Mouse (Mus musculus) heart, postnatal 10 days (tissue): ENCODE measurements around the gene Xrcc6. TPM values are rescaled to one million over a fixed set of nuclear protein-coding genes. Genes with fewer than 3 reads are reported as not detected.
A peak's percentile ranks its signal among the peaks of the same experiment; 100 is the strongest.
"Not testable (repeated sequence)": the region's sequence is repeated elsewhere in the genome, so short reads cannot be mapped to it uniquely, and the experiment has no call there.

Experiments used
- DNase-seq, 2 experiments: peaks; one replicate each; pipeline ENCODE4 v3.0.0; 2021
- intact Hi-C: fragments of 180-260 bp; cut with DNase I; formaldehyde crosslinking; loops from one replicate; pipeline ENCODE4 v1.15.1; 2025
- total RNA-seq, 2 experiments: library from RNA; stranded (reverse); gene quantifications; 2 replicates each; pipeline ENCODE4 v1.2.3; 2021

Gene Xrcc6
- total RNA-seq, 2 experiments from 2014 or later = 22.6 to 29.3 TPM

DNA sequence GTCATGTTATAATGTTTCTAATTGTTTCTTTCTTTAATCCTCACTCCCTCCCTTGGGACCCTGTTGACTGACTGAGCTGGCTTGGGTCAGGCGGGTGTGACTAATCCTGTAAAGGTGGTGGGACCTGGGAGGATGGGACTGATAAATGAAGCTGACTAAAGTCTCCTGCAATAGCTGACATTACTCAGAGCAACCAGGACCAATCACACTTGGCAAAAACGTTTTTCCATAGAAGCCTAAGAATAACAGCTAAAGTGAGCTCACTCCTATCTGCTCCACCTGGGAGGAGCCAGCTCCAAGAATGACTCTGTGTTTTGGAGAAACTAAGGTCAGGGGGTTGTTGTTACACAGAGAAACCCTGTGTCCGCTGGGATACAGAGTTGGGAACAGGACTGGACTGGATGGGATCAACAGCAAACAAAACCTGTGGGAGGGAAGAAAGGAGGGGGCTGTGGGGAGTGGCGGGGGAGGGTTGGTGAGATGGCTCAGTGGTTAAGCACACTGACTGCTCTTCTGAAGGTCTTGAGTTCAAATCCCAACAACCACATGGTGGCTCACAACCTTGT is 22.6 kb upstream of the Xrcc6 start:
- no peak for DNase-seq
- intact Hi-C loops = no loop called here

DNA sequence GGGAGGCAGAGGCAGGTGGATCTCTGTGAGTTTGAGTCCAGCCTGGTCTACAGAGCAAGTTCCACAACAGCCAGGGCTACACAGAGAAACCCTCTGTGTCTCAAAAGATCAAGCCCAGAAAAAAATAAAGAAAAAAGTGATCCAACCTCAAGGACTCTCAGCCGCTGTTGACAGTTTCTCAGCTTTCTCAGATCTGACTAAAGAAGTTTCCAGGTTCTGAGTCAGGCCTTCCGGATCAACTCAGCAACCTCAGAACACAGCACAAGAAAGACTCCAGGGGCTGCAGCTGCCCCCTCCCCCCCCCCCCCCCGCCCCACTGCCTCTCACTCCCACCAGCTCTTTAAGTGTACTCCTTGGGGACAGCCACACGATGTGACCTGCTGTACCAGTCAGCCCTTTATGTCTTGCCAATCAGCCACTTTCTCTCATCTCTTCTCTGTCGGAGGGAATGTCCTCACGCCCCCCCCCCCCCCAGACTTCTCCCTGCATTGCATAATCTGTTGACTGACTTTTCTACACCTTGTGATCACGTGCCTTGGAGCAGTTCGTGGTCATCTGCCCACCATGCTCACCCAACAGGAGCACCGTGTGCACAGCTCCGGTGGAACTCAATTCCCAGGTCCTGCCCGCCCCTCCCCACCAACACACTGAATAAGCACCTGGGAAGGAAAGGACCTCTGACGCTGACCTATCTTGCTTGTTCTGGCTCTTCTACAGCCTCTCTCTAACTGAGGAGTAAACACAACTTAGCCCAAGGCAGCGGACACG is 21.4 kb upstream of the Xrcc6 start:
- intact Hi-C loops = no loop called here
- no peak for DNase-seq

GRCm38 (mm10) chr15:81967821-81968220 is 19.8 kb upstream of the Xrcc6 start:
- intact Hi-C loops = no loop called here
- no peak for DNase-seq

- intact Hi-C loops = no loop called here
- no peak for DNase-seq
Measured at GRCm38 (mm10) chr15:81968447-81968846, 19.2 kb upstream of the Xrcc6 start.

GRCm38 (mm10) chr15:81969173-81969572 is 18.5 kb upstream of the Xrcc6 start:
- intact Hi-C loops = no loop called here
- DNase-seq = peak in 1 of 2 experiments; percentile 27

DNA sequence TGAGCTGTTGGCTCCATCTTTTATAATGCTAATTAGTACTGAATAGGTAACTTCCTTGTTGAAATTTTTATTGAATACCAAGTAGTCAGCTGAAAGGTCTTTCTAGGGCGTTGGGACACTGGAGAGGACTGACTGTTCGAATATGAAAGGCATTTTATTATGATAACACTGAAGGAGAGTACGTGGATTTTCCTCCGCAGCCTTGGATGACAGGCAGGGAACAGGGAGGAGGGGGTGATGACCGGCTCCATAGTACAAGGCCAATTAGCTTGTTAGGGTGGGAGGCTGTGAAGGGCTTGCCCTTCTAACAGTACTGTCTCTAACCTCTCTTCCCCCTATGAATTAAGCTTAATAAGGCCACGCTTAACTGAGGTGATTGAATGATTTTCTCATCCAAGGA is 18.0 kb upstream of the Xrcc6 start:
- DNase-seq, intact Hi-C loops: not testable (repeated sequence)

DNA sequence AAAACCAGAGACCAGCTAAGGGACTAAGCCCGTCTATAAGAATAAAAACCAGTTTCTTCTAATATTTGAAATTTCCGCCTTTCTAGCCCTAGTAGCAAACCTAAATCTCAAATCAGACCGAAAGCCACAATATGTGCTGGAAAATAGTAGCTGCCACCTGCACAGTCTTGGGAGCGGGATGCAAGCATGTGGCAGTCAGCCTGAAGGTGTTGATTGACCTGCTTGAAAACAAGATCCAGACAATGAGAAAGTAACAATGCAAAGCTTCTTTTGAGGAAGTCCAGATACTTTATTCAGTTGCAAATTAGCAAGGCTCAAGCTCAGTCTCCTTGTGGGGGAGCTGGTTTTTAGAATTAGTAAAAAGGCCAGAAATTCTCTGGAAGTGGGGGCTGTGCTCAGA is 17.1 kb upstream of the Xrcc6 start:
- DNase-seq, intact Hi-C loops: not testable (repeated sequence)

DNA sequence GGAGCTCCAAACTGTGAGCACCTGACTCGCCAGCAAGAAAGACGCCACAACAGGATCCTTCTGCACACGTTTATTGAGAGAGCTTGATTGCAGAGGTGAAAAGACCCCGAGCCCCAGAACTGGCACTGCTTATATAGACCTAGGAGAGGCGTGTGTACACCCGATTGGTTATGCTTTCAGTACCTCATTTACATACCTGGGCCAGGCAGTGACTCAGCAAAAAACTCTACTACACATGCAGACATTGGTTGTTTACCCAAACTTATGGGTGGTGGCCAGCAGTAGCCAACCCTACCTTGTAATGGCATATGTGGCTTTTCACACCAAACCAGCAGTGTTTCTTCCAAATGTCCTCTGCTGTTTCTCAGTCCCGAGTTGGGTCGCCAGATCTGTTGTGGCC is 12.5 kb upstream of the Xrcc6 start:
- intact Hi-C loops, DNase-seq: not testable (repeated sequence)

- intact Hi-C loops = no loop called here
- DNase-seq = no peak
Measured at GRCm38 (mm10) chr15:81980321-81980720, 7.3 kb upstream of the Xrcc6 start, which contains the start of gene 1700029P11Rik. Gene 1700029P11Rik, plus strand, starts transcription at chr15:81980540.

- no peak for DNase-seq
- intact Hi-C loops = no loop called here
Measured at GRCm38 (mm10) chr15:81982173-81982572, 5.5 kb upstream of the Xrcc6 start.

DNA sequence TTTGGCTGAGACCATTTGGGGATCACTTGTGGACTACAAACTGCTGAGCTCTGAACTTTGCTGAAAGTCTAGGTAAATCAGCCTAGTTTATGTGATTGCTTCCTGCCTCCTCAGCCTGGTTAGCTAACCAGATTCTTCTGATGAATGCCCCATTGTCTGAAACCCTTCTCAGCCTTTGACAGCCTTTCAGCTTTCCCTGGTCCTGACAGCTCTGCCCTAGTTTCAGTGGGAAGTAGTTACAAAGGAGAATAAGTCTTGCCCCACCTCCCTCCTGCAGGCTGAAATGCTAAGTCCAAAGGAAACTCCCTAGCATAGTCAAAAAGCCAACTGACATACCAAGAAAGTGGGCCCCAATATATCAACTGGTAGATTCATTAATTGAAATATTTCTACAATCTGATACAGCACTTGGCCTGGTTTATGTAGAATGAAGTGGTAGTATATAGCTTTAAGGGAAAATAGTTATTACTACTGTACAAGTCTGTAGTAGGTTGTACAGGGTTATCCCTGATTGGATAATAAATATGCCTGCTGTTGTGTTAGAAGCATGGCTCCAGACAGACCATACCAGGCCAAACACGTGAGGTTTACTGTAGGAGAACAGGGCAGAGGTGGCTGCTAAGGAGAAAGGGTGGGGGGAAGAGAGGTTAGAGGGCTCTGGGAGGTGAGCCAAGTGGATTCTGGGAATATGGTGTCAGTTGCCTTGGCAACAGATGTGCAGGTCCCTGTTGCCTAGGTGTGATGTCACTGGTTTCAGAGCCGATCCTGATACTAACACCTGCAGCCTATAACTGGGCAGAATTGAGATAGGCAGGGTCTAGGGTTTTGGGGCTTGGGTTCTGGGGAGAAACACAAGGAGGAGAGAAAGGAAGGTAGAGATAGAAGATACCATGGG is 2.1 kb upstream of the Xrcc6 start:
- DNase-seq = no peak
- intact Hi-C loops = loop anchor here (5.0 kb wide), 1 partner anchor 153 kb away; no protein-coding TSS in a partner anchor

DNA sequence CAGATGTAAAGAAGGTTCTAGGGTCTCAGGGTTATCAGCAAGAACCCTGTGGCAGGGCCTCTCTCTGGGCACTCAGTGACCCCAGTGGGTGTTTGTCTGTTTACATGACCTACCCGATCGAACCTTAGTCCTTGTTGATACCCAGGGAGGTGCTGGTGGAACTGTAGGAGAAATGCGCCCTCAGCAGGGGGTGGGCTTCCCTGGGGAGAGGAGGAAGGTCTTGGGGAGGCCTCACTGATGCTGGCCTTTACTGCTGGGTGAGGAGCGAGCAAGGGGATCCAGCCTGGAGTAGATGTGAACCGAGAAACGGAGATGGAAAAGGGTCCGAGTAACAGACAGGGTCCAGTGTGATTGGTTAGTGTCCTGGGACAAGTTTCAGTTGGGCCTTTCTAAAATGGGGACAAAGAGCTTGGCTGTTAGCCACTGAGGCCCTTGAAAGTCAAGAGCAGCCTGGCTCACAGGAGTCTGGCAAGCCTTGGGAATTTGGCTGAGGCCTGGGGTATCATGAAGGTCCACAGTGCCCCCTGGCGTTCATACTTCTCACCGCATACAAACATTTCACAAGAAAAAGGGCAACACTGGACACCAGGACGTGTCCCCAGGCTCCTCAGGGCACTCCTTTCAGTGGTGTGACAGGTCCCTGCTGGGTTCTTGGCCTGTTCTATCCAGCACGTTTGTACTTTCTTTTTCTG is 1.9 kb downstream of the Xrcc6 start:
- intact Hi-C loops = loop anchor here (1.0 to 10.0 kb wide), 4 partner anchors 29 to 175 kb away; partner anchors contain the start of gene Pmm1
- DNase-seq = peak; percentile 93 to 96

DNA sequence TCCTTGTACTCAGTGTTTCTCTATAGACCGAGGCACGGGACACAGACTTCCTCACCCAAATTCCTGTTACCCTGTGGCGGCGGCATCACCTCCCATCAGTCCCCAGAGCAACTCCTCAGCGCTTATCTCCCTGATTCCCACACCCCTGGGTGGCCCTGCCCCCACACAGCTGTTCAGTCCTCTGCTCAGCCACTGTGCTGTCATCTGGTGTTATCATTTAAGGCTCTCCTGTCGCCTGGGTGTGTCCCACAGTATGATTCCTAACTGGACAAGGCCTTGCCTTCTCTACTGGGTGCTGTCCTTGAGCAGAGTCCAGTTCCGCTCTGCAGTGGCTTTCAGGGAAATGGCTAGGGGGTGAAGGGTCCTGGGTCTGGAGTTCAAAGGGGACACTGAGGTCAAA is 2.9 kb downstream of the Xrcc6 start:
- DNase-seq = peak in 1 of 2 experiments; percentile 28
- intact Hi-C loops = loop anchor here (10.0 kb wide), 1 partner anchor 176 kb away; no protein-coding TSS in a partner anchor

- no peak for DNase-seq
- intact Hi-C loops = loop anchor here (10.0 kb wide), 1 partner anchor 179 kb away; no protein-coding TSS in a partner anchor
Measured at GRCm38 (mm10) chr15:81993992-81994391, 6.4 kb downstream of the Xrcc6 start.

DNA sequence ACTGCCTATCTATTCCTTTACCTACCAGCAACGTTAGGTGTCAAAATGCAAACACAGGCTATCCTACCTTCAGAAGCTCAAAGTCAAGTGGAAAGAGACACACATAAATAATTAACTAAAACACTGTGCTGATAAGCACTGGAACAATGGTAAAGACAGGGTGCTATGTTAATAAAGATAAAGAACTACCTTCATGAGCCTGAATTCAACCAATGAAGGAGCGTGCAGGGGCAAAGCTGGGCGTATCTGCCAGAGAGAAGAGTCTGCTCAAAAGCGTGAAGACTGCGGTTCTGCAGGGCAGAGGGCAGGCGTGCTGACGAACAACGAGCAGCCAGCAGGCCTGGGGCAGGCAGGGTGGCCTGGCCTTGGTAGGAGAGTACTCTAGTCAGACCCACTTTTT is 16.6 kb downstream of the Xrcc6 start:
- intact Hi-C loops = no loop called here
- no peak for DNase-seq

DNA sequence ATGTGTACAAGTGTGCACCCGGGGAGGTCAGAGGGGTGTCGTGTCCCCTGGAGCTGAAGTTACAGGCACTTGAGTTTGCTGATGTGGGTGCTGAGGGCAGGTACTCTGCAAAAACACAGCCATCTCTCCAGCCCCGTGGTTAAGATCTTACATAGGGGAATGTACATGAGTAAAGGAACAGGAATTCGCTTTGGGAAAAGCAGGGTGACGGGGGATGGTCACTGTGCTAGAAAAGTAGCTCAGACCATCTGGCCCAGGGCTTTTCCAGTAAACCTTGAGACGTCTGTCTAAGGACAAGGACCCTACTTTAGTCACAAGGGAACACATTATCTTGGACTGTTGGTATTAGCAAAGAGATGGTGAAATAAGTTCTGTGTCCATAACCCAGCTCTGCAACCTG is 24.3 kb downstream of the Xrcc6 start:
- no peak for DNase-seq
- intact Hi-C loops = no loop called here

DNA sequence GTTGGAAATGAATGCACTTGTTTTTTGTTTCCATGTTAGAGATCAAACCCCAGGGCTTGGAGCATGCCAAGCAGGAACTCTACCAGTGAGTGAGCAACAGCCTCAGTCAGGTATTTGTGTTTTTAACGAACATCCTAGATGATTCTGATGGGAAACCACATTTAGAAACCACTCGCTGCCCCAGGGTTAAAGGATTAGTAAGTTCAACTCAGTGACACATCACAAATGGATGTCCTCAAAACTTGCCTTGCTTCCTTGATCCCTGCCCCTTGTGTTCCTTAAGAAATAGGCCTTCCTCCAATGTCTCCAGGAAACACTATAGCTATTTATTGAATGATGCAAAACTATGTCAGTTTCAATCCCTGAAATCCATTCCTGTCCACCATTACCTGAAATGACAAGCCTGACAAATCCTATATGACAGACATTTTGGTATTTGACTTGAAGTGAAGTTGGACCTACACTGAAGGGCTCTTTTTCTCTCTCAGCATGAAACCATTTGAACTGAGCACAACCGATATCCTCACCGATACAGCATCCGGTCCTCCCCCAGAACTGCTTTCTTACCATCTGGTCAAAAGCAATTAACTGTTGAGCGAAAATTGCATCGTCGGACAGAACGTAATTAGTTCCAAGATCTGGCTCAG is 27.2 kb downstream of the Xrcc6 start:
- intact Hi-C loops = no loop called here
- DNase-seq = no peak

GRCm38 (mm10) chr15:82015392-82016100 is 27.9 kb downstream of the Xrcc6 start:
- peak; percentile 45 to 52 for DNase-seq
- intact Hi-C loops = no loop called here

DNA sequence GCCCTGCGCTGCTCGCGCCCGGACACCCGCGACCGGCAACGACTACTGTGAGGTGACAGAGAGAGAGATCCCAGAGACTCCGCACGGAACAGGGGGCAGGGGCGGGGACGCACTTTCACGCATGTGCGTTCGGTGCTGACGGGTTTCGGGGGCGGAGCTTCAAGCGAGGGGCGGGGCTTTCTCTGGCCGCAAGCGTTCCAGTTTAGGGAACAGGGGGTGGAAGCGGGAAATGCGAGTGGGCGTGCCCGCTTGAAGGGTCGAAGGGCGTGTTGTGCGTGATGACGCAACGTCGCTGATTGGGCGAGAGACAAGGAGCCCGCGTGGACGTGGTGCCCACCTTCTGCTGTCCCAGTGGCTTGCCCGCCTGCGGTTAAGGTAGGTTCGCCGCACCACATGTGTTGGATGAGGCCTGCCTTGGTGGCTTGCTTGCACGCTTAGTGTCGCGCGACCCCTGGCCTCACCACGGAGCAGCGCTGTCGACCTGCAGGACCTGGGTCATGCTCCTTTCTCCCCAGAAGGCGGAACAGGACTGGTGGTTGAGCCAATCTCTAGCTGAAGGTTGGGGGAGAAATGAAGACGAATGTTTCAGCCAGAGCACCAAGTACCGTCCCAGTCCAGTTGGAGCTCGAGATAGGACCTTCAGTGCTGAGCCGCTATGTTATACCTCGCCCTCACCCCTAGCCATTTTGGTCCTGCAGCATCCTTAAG is 28.6 kb downstream of the Xrcc6 start:
- peak; percentile 100 for DNase-seq
- intact Hi-C loops = no loop called here
